Mouse (Mus musculus) kidney, postnatal 0 days (tissue): Measurements from ENCODE around the gene Pcdh15. TPM values are rescaled to one million over a fixed set of nuclear protein-coding genes. Genes with fewer than 3 reads are reported as not detected.

Experiments
- ATAC-seq: fragments of 200-750 bp; cut with Nextera tagmentation; replicated peaks from 2 replicates; pipeline ENCODE4 v1.8.0; 2017; ENCODE audit warnings: low read depth, moderate number of reproducible peaks, moderate TSS enrichment, moderate library complexity; ENCODE audit not compliant: low FRiP score
- DNase-seq: peaks from one replicate; pipeline ENCODE4 v3.0.0-alpha.2; 2016; ENCODE audit warnings: low spot score
- H3K27ac ChIP-seq: fragments of 300-500 bp; sonication (generic); 2 replicates; pipeline ENCODE4 v1.5.1; 2014; ENCODE audit warnings: mild to moderate bottlenecking
- H3K27me3 ChIP-seq: fragments of 300-500 bp; sonication (generic); 2 replicates; pipeline ENCODE4 v1.6.1; 2014; ENCODE audit warnings: low read length, mixed read lengths; ENCODE audit not compliant: insufficient read depth
- H3K36me3 ChIP-seq: fragments of 300-500 bp; sonication (generic); 2 replicates; pipeline ENCODE4 v1.6.1; 2014; ENCODE audit warnings: low read length, mixed read lengths; ENCODE audit not compliant: insufficient read depth
- H3K4me1 ChIP-seq: fragments of 300-500 bp; sonication (generic); replicated peaks from 2 replicates; pipeline ENCODE4 v1.6.1; 2014; ENCODE audit warnings: antibody characterized with exemption, low read length, mixed read lengths; ENCODE audit not compliant: insufficient read depth
- H3K4me2 ChIP-seq: fragments of 300-500 bp; sonication (generic); 2 replicates; pipeline ENCODE4 v1.6.1; 2014; ENCODE audit warnings: mild to moderate bottlenecking, low read length, moderate library complexity, mixed read lengths
- H3K4me3 ChIP-seq: fragments of 300-500 bp; sonication (generic); replicated peaks from 2 replicates; pipeline ENCODE4 v1.5.1; 2014; ENCODE audit warnings: low read depth, low read length
- H3K9ac ChIP-seq: fragments of 300-500 bp; sonication (generic); 2 replicates; pipeline ENCODE4 v1.6.1; 2014; ENCODE audit warnings: low read depth, low read length
- H3K9me3 ChIP-seq: fragments of 300-500 bp; sonication (generic); replicated peaks from 2 replicates; pipeline ENCODE4 v1.6.1; 2016; ENCODE audit warnings: low read length, inconsistent platforms, mixed read lengths
- CTCF ChIP-seq: IDR thresholded peaks from 2 replicates; pipeline ENCODE4 v1.5.1; 2016; ENCODE audit warnings: antibody characterized with exemption, low read depth, mild to moderate bottlenecking, moderate library complexity
- WGBS: fragments of 180-500 bp; shearing (Covaris S2); extraction: QIAGEN DNeasy Blood & Tissue Kit; methylation state at CpG from one replicate; pipeline ENCODE4 v1.1.7; 2014; 5-methylcytosine and 5-hydroxymethylcytosine counted together
- polyA plus RNA-seq: library from polyadenylated mRNA; unstranded; fragments of >200 nt; fragmentation: Nextera tagmentation; extraction: Ambion mirVana; gene quantifications from 2 replicates; pipeline ENCODE4 v1.2.1, GENCODE M21; 2015

Gene Pcdh15
- polyA plus RNA-seq, 1 experiment from 2014 or later: 0.33 TPM

GRCm38 (mm10) chr10:74626596-74626995 lies 1527.5 kb downstream of the Pcdh15 start:
- ATAC-seq (no peak), DNase-seq (no peak)
- H3K9me3 ChIP-seq: no peaks in the 10 kb centered on the region
- no peak for TF ChIP-seq CTCF
- no peak overlapping the region for H3K9ac ChIP-seq
- no peak overlapping the region for H3K4me3 ChIP-seq
- 74% methylated on average over 10 of the region's 10 CpGs for WGBS
- H3K27me3 ChIP-seq: no peaks in the 10 kb centered on the region
- H3K4me2 ChIP-seq: no peak overlapping the region
- H3K36me3 ChIP-seq: no peaks in the 10 kb centered on the region
- H3K4me1 ChIP-seq: no peaks in the 10 kb centered on the region
- H3K27ac ChIP-seq: no peak overlapping the region

GRCm38 (mm10) chr10:74631314-74631713 lies 1532.2 kb downstream of the Pcdh15 start:
- Histone ChIP-seq H3K4me2 (no peak overlapping the region), H3K9me3 (no peaks in the 10 kb centered on the region), H3K4me3 (no peak overlapping the region), H3K27me3 (no peaks in the 10 kb centered on the region), H3K9ac (no peak overlapping the region), H3K36me3 (no peaks in the 10 kb centered on the region), H3K27ac (no peak overlapping the region), H3K4me1 (no peaks in the 10 kb centered on the region)
- ATAC-seq: no peak
- 85% methylated on average over 9 of the region's 9 CpGs for WGBS
- no peak for DNase-seq
- TF ChIP-seq CTCF: no peak

GRCm38 (mm10) chr10:74637040-74637439 lies 1537.9 kb downstream of the Pcdh15 start:
- peak; percentile 73 for DNase-seq
- 12% methylated on average over 4 of the region's 4 CpGs for WGBS
- Histone ChIP-seq H3K4me1 (no peaks in the 10 kb centered on the region), H3K36me3 (no peaks in the 10 kb centered on the region), H3K27me3 (no peaks in the 10 kb centered on the region), H3K4me2 (no peak overlapping the region), H3K9me3 (no peaks in the 10 kb centered on the region), H3K4me3 (no peak overlapping the region), H3K9ac (no peak overlapping the region), H3K27ac (no peak overlapping the region)
- no peak for TF ChIP-seq CTCF
- peak; percentile 49; the same call in 1 of the 2 replicates for ATAC-seq

GRCm38 (mm10) chr10:74642125-74642524 lies 1543.0 kb downstream of the Pcdh15 start:
- H3K9ac ChIP-seq: no peak overlapping the region
- no peak for DNase-seq
- H3K9me3 ChIP-seq: no peaks in the 10 kb centered on the region
- H3K4me2 ChIP-seq: no peak overlapping the region
- ATAC-seq: no peak
- H3K4me3 ChIP-seq: no peak overlapping the region
- H3K4me1 ChIP-seq: no peaks in the 10 kb centered on the region
- H3K27ac ChIP-seq: no peak overlapping the region
- peak; percentile 58 for TF ChIP-seq CTCF
- H3K27me3 ChIP-seq: no peaks in the 10 kb centered on the region
- H3K36me3 ChIP-seq: no peaks in the 10 kb centered on the region
- WGBS: 63% methylated on average over 6 of the region's 6 CpGs

- TF ChIP-seq CTCF: no peak
- H3K4me2 ChIP-seq: no peak overlapping the region
- ATAC-seq: no peak
These were observed 1564.0 kb downstream of the Pcdh15 start for GRCm38 (mm10) chr10:74663171-74663570.

GRCm38 (mm10) chr10:74680016-74680491 lies 1580.9 kb downstream of the Pcdh15 start:
- H3K4me1 ChIP-seq: no peaks in the 10 kb centered on the region
- H3K36me3 ChIP-seq: no peaks in the 10 kb centered on the region
- H3K27ac ChIP-seq: 0 out of 2 replicates have a peak overlapping the region, but pooled peaks have one; percentile 64
- H3K9me3 ChIP-seq: no peaks in the 10 kb centered on the region
- H3K9ac ChIP-seq: no peak overlapping the region
- no peak for TF ChIP-seq CTCF
- no peak overlapping the region for H3K4me3 ChIP-seq
- no peak overlapping the region for H3K4me2 ChIP-seq
- no peaks in the 10 kb centered on the region for H3K27me3 ChIP-seq
- ATAC-seq: peak; percentile 76; the same call in 1 of the 2 replicates
- DNase-seq: peak; percentile 9
- 64% methylated on average over 4 of the region's 4 CpGs for WGBS

More at GRCm38 (mm10) chr10:74663171-74663570, 1564.0 kb downstream of the Pcdh15 start:
- Histone ChIP-seq H3K4me1 (no peaks in the 10 kb centered on the region), H3K27ac (no peak overlapping the region), H3K4me3 (no peak overlapping the region), H3K9ac (no peak overlapping the region), H3K36me3 (no peaks in the 10 kb centered on the region), H3K9me3 (no peaks in the 10 kb centered on the region), H3K27me3 (no peaks in the 10 kb centered on the region)
- 88% methylated on average over 1 of the region's 1 CpGs for WGBS
- DNase-seq: no peak

GRCm38 (mm10) chr10:74680559-74680958 lies 1581.4 kb downstream of the Pcdh15 start:
- ATAC-seq (peak; percentile 77; the same call in 1 of the 2 replicates), DNase-seq (peak; percentile 24)
- 23% methylated on average over 1 of the region's 1 CpGs for WGBS
- H3K36me3 ChIP-seq: no peaks in the 10 kb centered on the region
- H3K27ac ChIP-seq: peak overlapping the region; percentile 36; the same call in 1 of the 2 replicates
- no peak for TF ChIP-seq CTCF
- H3K27me3 ChIP-seq: no peaks in the 10 kb centered on the region
- no peak overlapping the region for H3K9ac ChIP-seq
- no peak overlapping the region for H3K4me2 ChIP-seq
- no peaks in the 10 kb centered on the region for H3K4me1 ChIP-seq
- H3K9me3 ChIP-seq: no peaks in the 10 kb centered on the region
- H3K4me3 ChIP-seq: no peak overlapping the region
